In the genomic region with DNA sequence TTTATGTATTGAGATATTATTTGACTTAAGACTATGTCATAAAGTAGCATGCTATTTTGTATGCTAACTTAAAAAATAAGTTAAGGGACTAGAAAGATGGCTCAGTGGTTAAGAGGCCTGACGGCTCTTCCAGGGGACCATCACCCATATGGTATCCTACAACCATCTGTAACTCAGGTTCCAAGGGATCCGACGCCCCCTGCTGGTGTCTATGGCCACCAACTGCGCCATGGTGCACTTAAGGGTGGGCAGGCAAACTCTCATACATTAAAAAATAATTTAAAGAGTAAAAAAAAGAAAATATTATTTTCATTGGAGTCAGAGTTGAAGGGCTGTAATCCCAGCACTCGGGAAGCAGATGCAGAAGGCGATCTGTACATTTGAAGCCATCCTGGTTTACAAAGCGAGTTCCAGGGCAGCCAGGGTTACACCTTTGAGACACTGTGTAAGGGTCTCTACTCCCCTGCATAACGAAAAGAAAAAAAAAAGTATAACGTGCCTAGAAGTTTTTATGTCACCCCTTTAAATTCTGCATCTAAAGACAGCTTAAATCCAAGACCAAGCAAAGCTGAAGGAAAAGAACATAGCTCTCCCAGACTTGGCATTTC, we compare ENCODE assay signal across 7 mouse cellular contexts. TPM values are rescaled to one million over a fixed set of nuclear protein-coding genes. Genes with fewer than 3 reads are reported as not detected.
DNase-seq lines count a peak whose midpoint lies in the region; ATAC-seq and TF ChIP-seq lines count a peak whose summit lies in the region.

No protein-coding gene starts in this region.

- H3K27ac ChIP-seq in hindbrain, embryonic 12.5 days = no peak overlapping the region
- no peak overlapping the region for H3K27ac ChIP-seq in liver, postnatal 0 days (ENCODE audit: low read depth)

- peak overlapping the region; percentile 82 for H3K4me2 ChIP-seq in hindbrain, embryonic 12.5 days (replicated peaks)
- peak overlapping the region; percentile 74 for H3K4me2 ChIP-seq in liver, postnatal 0 days (ENCODE audit: low read depth, low read length)

- peak overlapping the region; percentile 70 for H3K4me3 ChIP-seq in hindbrain, embryonic 12.5 days
- peak overlapping the region; percentile 75 for H3K4me3 ChIP-seq in liver, postnatal 0 days (ENCODE audit: low read depth, low read length)

- no peaks in the 10 kb centered on the region for H3K9me3 ChIP-seq in hindbrain, embryonic 12.5 days (replicated peaks)
- H3K9me3 ChIP-seq in liver, postnatal 0 days (ENCODE audit: low read length) = no peaks in the 10 kb centered on the region

- peak; percentile 51 for TF ChIP-seq CTCF in liver, postnatal 0 days (IDR thresholded peaks at IDR 0.05; ENCODE audit: low read depth)

- no peak overlapping the region for H3K9ac ChIP-seq in hindbrain, embryonic 12.5 days
- no peak overlapping the region for H3K9ac ChIP-seq in liver, postnatal 0 days (replicated peaks)

- WGBS in hindbrain, embryonic 12.5 days = 18% methylated on average over 9 of the region's 9 CpGs
- WGBS in liver, postnatal 0 days (ENCODE audit: insufficient replicate concordance) = 20% methylated on average over 9 of the region's 9 CpGs

- H3K27me3 ChIP-seq in hindbrain, embryonic 12.5 days = no peaks in the 10 kb centered on the region
- no peaks in the 10 kb centered on the region for H3K27me3 ChIP-seq in liver, postnatal 0 days (ENCODE audit: insufficient read depth, low read length)

- peaks cover 21% of the 10 kb centered on the region for H3K4me1 ChIP-seq in hindbrain, embryonic 12.5 days
- peaks cover 32% of the 10 kb centered on the region for H3K4me1 ChIP-seq in liver, postnatal 0 days (ENCODE audit: insufficient read depth)

- 0 out of 2 replicates have a peak, but pooled peaks have one; percentile 23 for ATAC-seq in common myeloid progenitor, adult 5-6 weeks (replicated peaks; ENCODE audit: low read depth, poor library complexity, severe bottlenecking)
- peak; percentile 38 for ATAC-seq in hindbrain, embryonic 12.5 days (ENCODE audit: low FRiP score)
- ATAC-seq in liver, postnatal 0 days = no peak

- no peaks in the 10 kb centered on the region for H3K36me3 ChIP-seq in hindbrain, embryonic 12.5 days
- H3K36me3 ChIP-seq in liver, postnatal 0 days (replicated peaks; ENCODE audit: insufficient read depth, low read length) = no peaks in the 10 kb centered on the region; the same call in 1 of the 2 replicates

- no peak for TF ChIP-seq EP300 in liver, postnatal 0 days (IDR thresholded peaks at IDR 0.05; ENCODE audit: low read depth)

- DNase-seq in right cerebral cortex, postnatal 4 days = peak; percentile 20
- no peak for DNase-seq in right cerebral cortex, adult 18-20 months
- DNase-seq in liver, postnatal 0 days = peak; percentile 42
- peak; percentile 55 for DNase-seq in thymus, postnatal 25 days
- DNase-seq in ovary, postnatal 36 days (ENCODE audit: low spot score) = no peak

RNA-seq across cellular contexts. Expression of gene Mocs1, which starts 0.4 kb away (rescaled TPM):
- total RNA-seq in common myeloid progenitor, adult 5-6 weeks (2017) = 9.3 and 11.6 TPM in 2 replicates
- 5.0 and 5.5 TPM in 2 replicates for polyA plus RNA-seq in hindbrain, embryonic 12.5 days (2016; fragmentation: Nextera tagmentation; extraction: Ambion mirVana)
- polyA plus RNA-seq in liver, postnatal 0 days (2015; fragmentation: Nextera tagmentation; extraction: Ambion mirVana) = 8.8 and 11.8 TPM in 2 replicates

Comparison
In these comparisons a context has a peak if more than half of its experiments do, and no peak if none do; other contexts are left out.
1. DNase-seq: peak in right cerebral cortex, postnatal 4 days (single experiment), liver, postnatal 0 days (single experiment) and thymus, postnatal 25 days (single experiment); none in right cerebral cortex, adult 18-20 months (single experiment) and ovary, postnatal 36 days (single experiment).